Mouse (Mus musculus) G1E (cell line): ENCODE measurements around the gene Tbc1d22a.

Source experiments
- CTCF ChIP-seq: IDR thresholded peaks from 2 replicates; pipeline ENCODE4 v1.5.1; 2012; ENCODE audit warnings: low read depth, low read length, inconsistent platforms, mixed read lengths
- TAL1 ChIP-seq: conservative IDR thresholded peaks from 2 replicates; pipeline ENCODE4 v1.6.1; 2012; ENCODE audit warnings: low read depth, low read length, inconsistent platforms, mixed read lengths

DNA sequence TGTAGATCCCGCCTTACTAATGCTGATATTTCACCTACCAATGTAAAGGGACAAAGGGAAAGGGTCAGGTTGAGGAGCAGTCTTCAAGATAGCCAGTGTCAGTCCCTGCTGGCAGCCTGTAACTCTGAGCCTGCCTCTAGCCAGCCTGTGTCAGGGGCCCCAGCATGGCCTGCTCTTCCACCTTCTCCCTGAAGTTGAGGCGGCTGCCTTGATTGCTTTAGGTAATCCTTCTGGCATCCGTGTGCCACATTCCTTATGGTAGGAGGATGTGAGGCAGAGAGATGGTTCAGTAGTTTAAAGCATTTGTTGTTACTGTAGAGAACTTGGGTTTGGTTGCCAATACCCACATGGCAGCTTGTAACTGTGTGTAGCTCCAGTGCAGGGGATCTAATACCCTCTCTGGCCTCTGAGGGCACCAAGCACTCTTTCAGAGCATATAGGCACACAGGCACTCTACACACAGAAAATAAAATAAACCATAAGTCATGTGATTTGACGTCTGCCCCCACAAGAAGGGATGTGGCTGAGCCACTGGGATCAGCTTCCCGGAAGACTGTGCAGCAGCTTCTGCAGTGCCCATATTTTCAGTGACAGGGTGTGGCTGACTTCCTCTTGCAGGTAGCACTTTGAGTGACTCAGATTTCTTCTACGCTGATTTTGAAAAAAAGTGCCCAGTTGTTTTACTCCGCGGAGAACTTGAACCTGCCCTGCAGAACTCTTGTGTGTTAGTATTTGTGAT, 128.5 kb downstream of the Tbc1d22a start:
- TF ChIP-seq CTCF (no peak), TAL1 (no peak)
